Mouse (Mus musculus): ENCODE measurements around the gene Slc9a2.

GRCm38 (mm10) chr1:40677306-40677705 is 3.1 kb upstream of the Slc9a2 start:
- TF ChIP-seq POLR2A (IDR thresholded peaks at IDR 0.05; ENCODE audit: extremely low read depth, insufficient read depth, low read length) (no peak), CTCF (IDR thresholded peaks at IDR 0.05; ENCODE audit: extremely low read depth, insufficient read depth, low read length) (no peak)
